Mouse (Mus musculus): Measurements from ENCODE around the gene Ovol3. TPM values are rescaled to one million over a fixed set of nuclear protein-coding genes. Genes with fewer than 3 reads are reported as not detected.
"Not testable (repeated sequence)": the region's sequence is repeated elsewhere in the genome, so short reads cannot be mapped to it uniquely, and the experiment has no call there.

Ovol3 gene
- polyA plus RNA-seq, 2 experiments from 2014 or later = not detected

GRCm38 (mm10) chr7:30222205-30222604 is 13.3 kb downstream of the Ovol3 start:
- no peak for ATAC-seq

GRCm38 (mm10) chr7:30221433-30221832 is 14.1 kb downstream of the Ovol3 start:
- ATAC-seq = no peak

- peak; percentile 20 for ATAC-seq
These were observed 15.5 kb downstream of the Ovol3 start for GRCm38 (mm10) chr7:30220008-30220356.

GRCm38 (mm10) chr7:30219293-30220007 is 16.1 kb downstream of the Ovol3 start:
- peak; percentile 40 for ATAC-seq

- ATAC-seq = no peak
These were observed 18.2 kb downstream of the Ovol3 start for GRCm38 (mm10) chr7:30217277-30217676.

GRCm38 (mm10) chr7:30216723-30217151 is 18.8 kb downstream of the Ovol3 start:
- ATAC-seq = peak; percentile 47

DNA sequence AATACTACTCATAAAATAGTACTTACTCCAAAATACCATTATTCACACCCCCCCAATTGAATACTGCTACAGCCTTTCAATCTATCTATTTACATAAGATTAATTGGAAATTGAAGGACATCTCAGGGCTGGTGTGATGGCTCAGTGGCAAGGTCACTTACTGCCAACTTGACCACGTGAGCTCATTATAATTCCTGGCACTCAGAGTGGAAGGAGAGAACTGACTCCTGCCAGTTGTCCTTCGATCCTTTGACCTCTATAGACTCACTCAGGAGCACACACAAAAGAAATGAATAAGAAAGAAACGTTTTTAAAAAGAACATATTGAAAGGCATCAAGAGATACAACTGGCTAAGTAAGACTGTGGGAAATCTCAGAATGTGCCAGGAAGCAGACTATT is 19.6 kb downstream of the Ovol3 start:
- ATAC-seq = no peak

GRCm38 (mm10) chr7:30213881-30214280 is 21.6 kb downstream of the Ovol3 start:
- no peak for ATAC-seq

- ATAC-seq = no peak
These were observed 24.5 kb downstream of the Ovol3 start for GRCm38 (mm10) chr7:30211025-30211424.

DNA sequence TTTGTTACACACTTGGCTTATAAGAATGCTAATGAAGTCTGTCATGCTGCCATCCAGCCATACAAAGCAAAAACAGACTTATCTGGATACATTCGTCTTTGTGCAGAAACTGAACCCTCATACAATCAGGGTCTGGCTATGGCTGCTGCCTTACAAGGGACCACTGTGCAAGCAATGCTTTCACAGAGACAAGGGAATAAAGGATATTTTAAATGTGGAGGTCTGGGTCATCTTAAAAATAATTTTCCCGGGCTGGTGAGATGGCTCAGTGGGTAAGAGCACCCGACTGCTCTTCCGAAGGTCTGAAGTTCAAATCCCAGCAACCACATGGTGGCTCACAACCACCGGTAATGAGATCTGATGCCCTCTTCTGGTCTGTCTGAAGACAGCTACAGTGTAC is 29.2 kb downstream of the Ovol3 start:
- not testable (repeated sequence) for ATAC-seq

DNA sequence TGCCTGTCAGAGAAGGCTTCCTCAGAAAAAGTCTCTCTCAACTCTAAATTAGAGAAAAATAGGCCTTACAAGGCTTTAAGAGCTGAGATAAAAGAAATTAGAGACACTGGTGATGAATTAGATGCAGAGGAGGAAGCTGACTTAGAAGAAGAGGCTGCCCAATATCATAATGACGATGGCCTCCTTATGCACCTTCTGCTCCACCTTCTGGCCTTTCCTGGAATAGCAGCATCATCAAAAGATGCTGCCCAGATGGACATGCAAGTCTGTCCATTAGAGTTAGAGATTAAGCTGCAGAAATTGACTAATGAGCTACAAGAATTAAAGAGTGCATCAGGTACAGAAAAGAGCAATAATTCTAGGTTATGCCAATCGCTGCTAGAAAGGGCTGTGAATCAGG is 30.1 kb downstream of the Ovol3 start:
- peak; percentile 43 for ATAC-seq

DNA sequence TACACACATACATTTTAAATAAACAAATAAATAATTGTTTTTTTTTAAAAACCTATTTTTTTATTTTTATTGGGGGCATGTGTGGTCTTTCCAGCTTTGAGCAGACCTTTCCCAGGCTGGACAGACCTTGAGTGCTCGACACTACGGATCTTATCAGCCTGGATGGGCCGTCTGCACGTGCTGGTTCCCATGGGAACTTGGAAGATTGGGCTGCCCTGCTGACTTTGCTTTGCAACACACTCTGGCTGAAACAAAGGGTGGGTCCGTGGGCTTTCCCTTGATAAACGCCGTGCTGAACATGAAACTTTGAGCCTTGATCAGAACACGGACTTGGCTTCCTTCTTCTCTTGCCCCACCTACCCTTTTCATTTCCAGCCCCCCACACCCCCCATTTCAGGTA is 31.1 kb downstream of the Ovol3 start:
- ATAC-seq = no peak

DNA sequence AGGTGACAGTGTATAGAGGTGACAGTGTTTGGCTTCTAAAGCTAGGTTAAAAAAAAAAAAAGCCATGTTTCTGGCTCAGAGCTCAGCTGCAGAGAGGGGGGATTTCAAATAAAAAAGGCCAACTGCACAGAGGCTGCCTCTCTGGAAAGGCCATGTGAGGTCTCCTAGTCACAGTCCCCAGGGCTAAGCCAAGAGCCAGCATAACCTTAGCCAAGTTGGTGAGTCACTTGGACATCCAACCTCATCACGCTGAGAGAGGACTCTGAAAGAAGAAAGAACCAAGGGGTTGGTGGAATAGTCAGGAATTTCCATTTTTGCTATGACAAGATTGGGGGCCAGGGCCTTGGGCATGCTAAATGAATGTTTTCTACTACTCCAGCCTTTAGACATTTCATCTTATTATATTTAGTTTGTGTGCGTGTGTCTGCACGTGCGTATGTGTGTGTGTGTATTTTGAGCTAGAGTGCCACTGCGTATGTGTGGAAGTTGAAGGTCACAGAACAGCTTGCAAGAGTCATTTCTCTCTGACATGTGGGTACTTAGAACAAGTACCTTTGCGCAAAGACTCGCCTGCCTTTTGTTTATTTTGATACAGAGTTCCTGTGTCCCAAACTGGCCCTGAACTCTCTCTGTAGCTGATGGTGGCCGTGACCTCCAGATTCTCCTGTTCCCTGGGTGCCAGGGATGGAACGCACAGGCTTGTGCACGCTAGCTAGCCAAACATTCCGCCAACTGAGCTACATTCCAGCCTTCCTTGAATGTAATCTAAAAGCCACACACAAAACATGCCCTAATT is 32.4 kb downstream of the Ovol3 start:
- ATAC-seq = no peak

DNA sequence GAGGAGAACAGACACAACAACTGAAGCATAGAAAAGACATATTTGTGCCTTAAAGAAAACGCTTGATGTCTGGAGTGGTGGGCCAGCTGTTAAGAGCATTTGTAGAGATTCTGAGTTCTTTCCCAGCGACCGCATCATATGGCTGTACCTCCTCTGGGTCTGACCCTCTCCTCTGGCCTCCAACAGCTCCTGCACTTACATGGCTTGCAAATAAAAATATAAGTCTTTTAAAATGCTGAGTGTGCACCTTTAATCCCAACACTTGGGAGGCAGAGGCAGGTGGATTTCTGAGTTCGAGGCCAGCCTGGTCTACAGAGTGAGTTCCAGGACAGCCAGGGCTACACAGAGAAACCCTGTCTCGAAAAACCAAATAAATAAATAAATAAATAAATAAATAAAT is 34.9 kb downstream of the Ovol3 start:
- ATAC-seq = not testable (repeated sequence)

DNA sequence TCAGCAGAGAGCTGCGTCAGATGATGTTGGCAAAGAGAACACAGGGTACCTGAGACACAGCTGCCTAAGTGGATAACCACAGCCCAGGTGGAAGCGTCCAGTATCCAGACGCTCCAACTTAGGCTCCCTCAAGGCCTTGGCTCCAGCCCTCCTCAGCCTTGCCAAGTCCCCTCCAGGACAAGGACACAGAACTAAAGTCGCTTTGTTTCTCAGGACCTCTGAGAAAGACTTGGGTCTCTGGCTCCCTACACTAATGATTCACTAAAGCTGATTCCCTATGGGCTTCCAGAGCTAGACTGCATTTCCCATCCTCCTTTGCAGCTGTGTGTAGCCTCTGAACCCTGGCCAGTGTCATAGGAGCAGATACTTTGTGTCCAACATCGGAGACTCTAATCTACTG is 35.3 kb downstream of the Ovol3 start:
- ATAC-seq = no peak

- no peak for ATAC-seq
These were observed 35.9 kb downstream of the Ovol3 start for GRCm38 (mm10) chr7:30199498-30200139.

- peak; percentile 55 for ATAC-seq
These were observed 37.0 kb downstream of the Ovol3 start, which contains the start of gene Capns1 for GRCm38 (mm10) chr7:30198481-30198971. Gene Capns1, minus strand, starts transcription at chr7:30198811.

GRCm38 (mm10) chr7:30197592-30198129 is 37.9 kb downstream of the Ovol3 start:
- ATAC-seq = no peak

- no peak for ATAC-seq
These were observed 39.4 kb downstream of the Ovol3 start for GRCm38 (mm10) chr7:30196171-30196570.

- ATAC-seq = no peak
These were observed 40.1 kb downstream of the Ovol3 start for GRCm38 (mm10) chr7:30195461-30195860.

- ATAC-seq = peak; percentile 86
These were observed 40.6 kb downstream of the Ovol3 start for GRCm38 (mm10) chr7:30194884-30195283.

- peak; percentile 16 for ATAC-seq
These were observed 41.3 kb downstream of the Ovol3 start for GRCm38 (mm10) chr7:30194101-30194831.
